Mouse (Mus musculus): ENCODE data around the gene Gm20683. TPM values are rescaled to one million over a fixed set of nuclear protein-coding genes. Genes with fewer than 3 reads are reported as not detected.
A peak's percentile ranks its signal among the peaks of the same experiment; 100 is the strongest.
"Not testable (repeated sequence)": the region's sequence is repeated elsewhere in the genome, so short reads cannot be mapped to it uniquely, and the experiment has no call there.

Gm20683 gene
- polyA plus RNA-seq, 1 experiment from 2014 or later = 2.5 TPM

DNA sequence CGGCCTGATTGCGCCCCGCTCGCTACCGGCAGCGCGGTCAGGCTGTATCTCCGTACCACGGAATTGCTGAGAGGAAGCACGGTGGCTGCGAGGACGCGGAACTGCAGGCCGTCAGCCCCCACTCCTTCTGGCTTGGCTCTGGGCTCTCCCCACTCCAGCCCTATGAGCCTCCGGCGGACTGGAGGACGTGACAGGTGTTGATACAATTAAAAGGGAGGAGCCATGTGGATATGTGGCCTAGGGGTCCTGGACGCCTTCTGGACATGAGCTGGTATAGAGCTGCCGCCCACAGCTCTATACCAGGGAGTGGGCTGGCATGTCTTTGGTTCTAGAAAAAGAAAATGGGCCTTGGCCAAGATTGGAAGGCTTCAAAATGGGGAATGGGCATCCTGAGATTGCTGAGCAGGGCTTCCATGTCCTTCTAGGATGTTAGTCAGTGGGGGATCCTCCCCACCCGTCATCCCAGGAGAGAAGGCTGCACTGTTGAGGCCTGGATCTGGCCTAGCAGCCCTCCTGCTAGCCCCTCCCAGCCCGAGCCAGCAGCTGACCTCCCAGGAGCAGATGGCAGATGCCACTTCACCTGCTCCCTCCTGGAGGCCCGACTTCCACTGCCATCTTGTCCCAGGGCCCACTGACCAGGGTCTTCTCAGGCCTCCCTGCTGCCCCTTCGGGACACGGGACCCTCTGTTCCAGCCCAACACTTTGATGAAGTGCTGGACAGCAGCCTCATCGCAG lies 31.8 kb downstream of the Gm20683 start:
- peak; percentile 67 for ATAC-seq (ENCODE audit: low FRiP score)
- Histone ChIP-seq H3K4me2 (peak overlapping the region; percentile 80), H3K9me3 (no peaks in the 10 kb centered on the region), H3K4me3 (replicated peaks) (peak overlapping the region; percentile 85), H3K27ac (peak overlapping the region; percentile 97), H3K27me3 (peaks cover 20% of the 10 kb centered on the region), H3K36me3 (replicated peaks) (no peaks in the 10 kb centered on the region), H3K4me1 (peaks cover 44% of the 10 kb centered on the region), H3K9ac (peak overlapping the region; percentile 97)
- 11% methylated on average over 25 of the region's 25 CpGs for WGBS

DNA sequence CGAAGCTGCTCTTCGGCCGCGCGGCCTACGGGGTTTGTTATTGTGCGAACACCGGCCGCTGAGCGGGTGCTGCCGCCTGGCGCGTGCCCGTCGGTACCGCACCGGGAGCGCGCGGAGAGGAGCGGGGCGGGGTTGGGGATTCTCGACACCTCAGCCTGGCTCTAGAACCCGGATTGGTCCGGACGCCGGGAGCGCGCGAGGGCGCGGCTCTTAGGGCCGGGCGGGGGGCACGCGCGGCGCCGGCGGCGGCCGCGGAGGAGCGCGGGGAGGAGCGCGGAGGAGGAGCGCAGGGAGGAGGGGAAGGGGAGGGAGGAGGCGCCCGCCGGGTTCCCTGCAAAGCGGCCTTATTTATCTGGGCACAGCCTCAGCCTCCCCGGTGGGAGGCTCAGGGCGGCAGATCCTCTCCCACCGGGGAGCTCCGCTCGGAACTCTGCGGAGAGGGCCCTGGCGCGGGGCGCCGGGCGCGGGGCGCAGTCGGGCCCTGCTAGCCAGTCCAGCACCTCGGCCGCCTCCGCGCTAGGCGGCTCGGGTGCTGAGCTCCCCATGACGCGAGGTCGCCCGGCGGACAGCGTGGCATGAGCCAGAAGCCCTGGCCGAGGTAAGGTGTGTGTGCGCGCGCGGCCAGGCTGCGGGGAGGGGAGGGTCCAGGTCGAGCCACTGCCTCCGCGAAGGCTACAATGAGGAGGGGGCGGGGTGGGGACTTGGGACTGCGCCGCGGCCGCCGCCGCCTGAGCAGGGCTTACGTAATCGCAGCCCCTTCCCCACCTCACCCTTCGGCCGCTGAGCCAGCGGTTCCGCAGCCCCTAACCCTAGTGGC lies 32.6 kb downstream of the Gm20683 start, which contains the start of gene Fbxl16:
Gene Fbxl16 (plus strand): TSS at position 297 of the 817 bp plus-strand sequence.
- Histone ChIP-seq H3K36me3 (replicated peaks) (no peaks in the 10 kb centered on the region), H3K27ac (peak within 1 kb of the TSS; percentile 97), H3K4me2 (peak within 1 kb of the TSS; percentile 80), H3K9me3 (no peaks in the 10 kb centered on the region), H3K4me1 (peaks cover 47% of the 10 kb centered on the region), H3K9ac (peak within 1 kb of the TSS; percentile 97), H3K4me3 (replicated peaks) (peak within 1 kb of the TSS; percentile 85), H3K27me3 (peaks cover 20% of the 10 kb centered on the region)
- peak; percentile 86 for ATAC-seq (ENCODE audit: low FRiP score)
- under 1% methylated on average over 76 of the region's 100 CpGs for WGBS

DNA sequence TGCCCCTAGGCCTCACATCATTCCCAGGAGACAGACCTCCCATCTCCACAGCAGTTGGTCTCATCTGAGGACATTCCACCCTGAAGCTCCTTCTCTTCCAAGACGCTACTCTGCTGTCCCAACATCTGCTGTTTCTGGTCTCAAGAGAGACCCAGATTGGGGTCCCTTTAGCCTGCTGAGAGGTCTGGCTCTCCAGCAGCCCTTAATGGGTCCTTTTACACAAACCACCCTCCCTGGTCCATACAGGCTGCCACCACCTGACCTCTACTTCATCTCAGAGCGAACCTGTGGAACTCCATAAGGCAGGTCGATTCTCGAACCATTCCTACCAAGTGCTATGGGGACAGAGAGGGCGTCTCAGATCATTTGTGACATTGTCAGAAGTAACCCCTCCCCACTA lies 33.5 kb downstream of the Gm20683 start:
- peak overlapping the region; percentile 97 for H3K9ac ChIP-seq
- H3K4me1 ChIP-seq = peaks cover 51% of the 10 kb centered on the region
- no peaks in the 10 kb centered on the region for H3K9me3 ChIP-seq
- WGBS = 35% methylated on average over 5 of the region's 5 CpGs
- peak overlapping the region; percentile 97 for H3K27ac ChIP-seq
- H3K36me3 ChIP-seq (replicated peaks) = no peaks in the 10 kb centered on the region
- H3K4me3 ChIP-seq (replicated peaks) = peak overlapping the region; percentile 85
- H3K4me2 ChIP-seq = peak overlapping the region; percentile 80
- 0 out of 2 replicates have a peak, but pooled peaks have one; percentile 0 for ATAC-seq (ENCODE audit: low FRiP score)
- peaks cover 20% of the 10 kb centered on the region for H3K27me3 ChIP-seq

GRCm38 (mm10) chr17:25807452-25807851 lies 34.1 kb downstream of the Gm20683 start:
- not testable (repeated sequence) for H3K36me3 ChIP-seq (replicated peaks); H3K9me3 ChIP-seq; H3K4me3 ChIP-seq (replicated peaks); H3K9ac ChIP-seq; H3K27ac ChIP-seq; H3K4me2 ChIP-seq; ATAC-seq (ENCODE audit: low FRiP score)
- WGBS = 40% methylated on average over 2 of the region's 2 CpGs
- Histone ChIP-seq H3K27me3 (peaks cover 14% of the 10 kb centered on the region), H3K4me1 (peaks cover 51% of the 10 kb centered on the region)

GRCm38 (mm10) chr17:25806507-25806906 lies 35.1 kb downstream of the Gm20683 start:
- Histone ChIP-seq H3K27ac (no peak overlapping the region), H3K27me3 (peaks cover 8% of the 10 kb centered on the region; the same call in 1 of the 2 replicates), H3K4me3 (replicated peaks) (no peak overlapping the region), H3K9ac (no peak overlapping the region), H3K4me2 (no peak overlapping the region), H3K9me3 (no peaks in the 10 kb centered on the region), H3K4me1 (peaks cover 54% of the 10 kb centered on the region), H3K36me3 (replicated peaks) (no peaks in the 10 kb centered on the region)
- ATAC-seq (ENCODE audit: low FRiP score) = no peak
- WGBS = 86% methylated on average over 4 of the region's 4 CpGs

DNA sequence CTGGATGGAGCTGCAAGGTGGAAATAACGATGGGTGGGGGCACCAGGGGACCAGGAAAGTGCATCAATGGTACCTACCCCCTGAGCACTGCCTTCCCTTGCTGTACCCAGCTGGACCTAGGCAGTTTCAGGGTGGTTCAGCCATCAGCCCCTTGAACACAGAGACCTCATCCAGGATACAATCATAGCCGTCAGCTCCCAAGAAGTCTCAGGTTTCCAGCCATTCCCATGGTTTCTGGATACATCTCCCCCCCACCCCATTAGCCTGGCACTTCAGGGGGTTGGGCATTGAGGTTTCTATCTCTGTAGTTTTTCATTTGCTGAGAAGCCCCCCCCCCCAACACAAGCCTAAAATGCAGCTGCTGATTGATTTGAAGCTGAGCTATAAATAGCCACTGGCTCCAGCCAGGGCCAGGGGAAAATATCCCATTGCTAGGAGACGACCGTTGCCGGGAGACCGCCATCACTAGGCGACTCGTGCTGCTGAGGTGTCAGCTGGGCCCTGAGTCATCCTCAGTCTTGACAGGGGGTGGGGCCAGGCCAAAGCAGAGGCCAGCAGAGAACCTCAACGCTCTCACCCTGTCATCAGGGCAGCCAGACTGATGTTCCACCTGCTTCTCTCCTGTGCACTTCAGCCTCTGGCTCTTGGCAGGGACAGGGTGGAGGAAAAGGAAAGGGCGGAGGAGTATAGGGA lies 38.6 kb downstream of the Gm20683 start:
- H3K4me1 ChIP-seq = peaks cover 26% of the 10 kb centered on the region
- H3K4me3 ChIP-seq (replicated peaks) = peak overlapping the region; percentile 7; the same call in 1 of the 2 replicates
- 0 out of 2 replicates have a peak, but pooled peaks cover 3% of the 10 kb centered on the region for H3K27me3 ChIP-seq
- no peaks in the 10 kb centered on the region for H3K36me3 ChIP-seq (replicated peaks)
- H3K27ac ChIP-seq = peak overlapping the region; percentile 94
- H3K9ac ChIP-seq = no peak overlapping the region; the same call in 1 of the 2 replicates
- peak overlapping the region; percentile 40 for H3K4me2 ChIP-seq
- no peaks in the 10 kb centered on the region for H3K9me3 ChIP-seq
- 9% methylated on average over 10 of the region's 10 CpGs for WGBS
- ATAC-seq (ENCODE audit: low FRiP score) = peak; percentile 93

GRCm38 (mm10) chr17:25801029-25801428 lies 40.5 kb downstream of the Gm20683 start:
- H3K9ac ChIP-seq = no peak overlapping the region
- no peaks in the 10 kb centered on the region for H3K9me3 ChIP-seq
- 6% methylated on average over 6 of the region's 6 CpGs for WGBS
- no peaks in the 10 kb centered on the region for H3K36me3 ChIP-seq (replicated peaks)
- ATAC-seq (ENCODE audit: low FRiP score) = no peak
- H3K27ac ChIP-seq = no peak overlapping the region
- H3K4me3 ChIP-seq (replicated peaks) = no peak overlapping the region
- peaks cover 39% of the 10 kb centered on the region for H3K4me1 ChIP-seq
- 0 out of 2 replicates have a peak, but pooled peaks cover 3% of the 10 kb centered on the region for H3K27me3 ChIP-seq
- no peak overlapping the region for H3K4me2 ChIP-seq

- Histone ChIP-seq H3K4me1 (peaks cover 53% of the 10 kb centered on the region), H3K27ac (peak within 1 kb of the TSS; percentile 97), H3K4me3 (replicated peaks) (peak within 1 kb of the TSS; percentile 82), H3K9me3 (no peaks in the 10 kb centered on the region), H3K4me2 (peak within 1 kb of the TSS; percentile 93), H3K9ac (peak within 1 kb of the TSS; percentile 80), H3K27me3 (0 out of 2 replicates have a peak, but pooled peaks cover 3% of the 10 kb centered on the region), H3K36me3 (replicated peaks) (no peaks in the 10 kb centered on the region)
- under 1% methylated on average over 34 of the region's 35 CpGs for WGBS
- peak; percentile 82 for ATAC-seq (ENCODE audit: low FRiP score)
Observed at GRCm38 (mm10) chr17:25796951-25797369, 44.6 kb downstream of the Gm20683 start, which contains the start of gene Metrn. TSS of gene Metrn (minus strand) at chr17:25797136.

DNA sequence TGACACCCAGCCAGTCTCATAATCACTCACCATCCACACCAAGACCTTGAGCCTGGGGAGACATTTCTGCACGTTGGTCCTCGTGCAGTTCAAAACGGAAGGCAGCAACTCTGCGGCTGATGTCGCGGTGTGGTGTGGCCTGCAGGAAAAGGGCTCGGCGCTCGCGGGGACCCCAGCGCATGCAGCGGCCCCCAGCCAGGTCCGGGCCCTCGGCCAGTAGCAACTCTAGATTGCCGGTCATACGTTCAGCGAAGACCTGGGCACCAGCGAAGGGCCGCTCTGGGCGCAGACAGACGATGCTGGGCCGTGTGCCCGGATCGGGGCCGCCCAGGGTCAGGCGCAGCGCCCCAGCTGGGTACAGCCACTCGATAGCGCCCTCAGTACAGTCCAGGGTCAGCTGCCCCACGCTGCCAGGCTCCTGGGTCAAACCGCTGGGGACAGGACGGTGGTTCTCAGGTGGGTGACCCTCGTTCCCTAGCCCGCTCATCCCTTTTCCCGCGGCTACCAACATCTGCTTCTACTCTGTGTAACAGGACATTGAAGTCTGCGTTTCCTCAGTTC lies 45.3 kb downstream of the Gm20683 start:
- H3K4me1 ChIP-seq = peaks cover 56% of the 10 kb centered on the region
- H3K4me2 ChIP-seq = peak overlapping the region; percentile 93
- no peaks in the 10 kb centered on the region for H3K27me3 ChIP-seq
- H3K9ac ChIP-seq = peak overlapping the region; percentile 80
- ATAC-seq (ENCODE audit: low FRiP score) = no peak
- H3K9me3 ChIP-seq = no peaks in the 10 kb centered on the region
- WGBS = under 1% methylated on average over 37 of the region's 37 CpGs
- no peaks in the 10 kb centered on the region for H3K36me3 ChIP-seq (replicated peaks)
- H3K4me3 ChIP-seq (replicated peaks) = peak overlapping the region; percentile 82
- peak overlapping the region; percentile 97 for H3K27ac ChIP-seq

DNA sequence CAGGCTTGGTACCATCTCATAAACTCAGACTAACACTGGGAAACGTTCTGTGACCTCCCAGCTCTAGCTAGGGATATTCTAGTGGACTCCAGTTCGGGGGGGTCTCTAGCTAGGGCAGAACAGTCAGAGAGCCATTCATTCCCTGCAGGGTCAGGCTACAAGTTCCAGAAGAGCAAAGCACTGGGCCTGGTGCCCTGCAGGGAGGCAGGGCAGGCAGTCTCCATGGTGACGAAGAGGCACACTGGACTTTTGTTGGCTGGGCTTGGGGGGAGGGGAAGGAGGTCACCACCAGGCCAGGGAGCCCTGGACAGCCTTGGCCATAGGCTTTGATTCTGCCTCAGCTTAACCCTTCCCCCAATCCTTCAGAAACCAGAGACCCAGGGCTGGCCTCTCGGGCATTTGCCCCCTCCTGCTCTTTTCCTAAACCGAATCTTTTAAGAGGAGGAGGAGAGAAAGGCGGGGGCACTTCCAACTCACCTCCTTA lies 45.9 kb downstream of the Gm20683 start, which contains the start of gene AC134908.4:
Gene AC134908.4 (minus strand): TSS at position 51 of the 484 bp plus-strand sequence.
- 3% methylated on average over 6 of the region's 6 CpGs for WGBS
- no peaks in the 10 kb centered on the region for H3K9me3 ChIP-seq
- H3K4me1 ChIP-seq = peaks cover 63% of the 10 kb centered on the region
- H3K27me3 ChIP-seq = no peaks in the 10 kb centered on the region
- H3K27ac ChIP-seq = peak within 1 kb of the TSS; percentile 97
- H3K9ac ChIP-seq = peak within 1 kb of the TSS; percentile 80
- peak within 1 kb of the TSS; percentile 82 for H3K4me3 ChIP-seq (replicated peaks)
- H3K36me3 ChIP-seq (replicated peaks) = no peaks in the 10 kb centered on the region; the same call in 1 of the 2 replicates
- peak within 1 kb of the TSS; percentile 93 for H3K4me2 ChIP-seq
- no peak for ATAC-seq (ENCODE audit: low FRiP score)

- Histone ChIP-seq H3K4me1 (peaks cover 65% of the 10 kb centered on the region), H3K27ac (peak overlapping the region; percentile 97), H3K36me3 (replicated peaks) (no peaks in the 10 kb centered on the region; the same call in 1 of the 2 replicates), H3K27me3 (no peaks in the 10 kb centered on the region), H3K4me2 (peak overlapping the region; percentile 93), H3K9ac (peak overlapping the region; percentile 80), H3K4me3 (replicated peaks) (peak overlapping the region; percentile 82), H3K9me3 (no peaks in the 10 kb centered on the region)
- WGBS = 47% methylated on average over 17 of the region's 17 CpGs
- ATAC-seq (ENCODE audit: low FRiP score) = no peak
Observed at GRCm38 (mm10) chr17:25794998-25795397, 46.6 kb downstream of the Gm20683 start.
